Mouse (Mus musculus): ENCODE measurements around the gene AC129217.1. TPM values are rescaled to one million over a fixed set of nuclear protein-coding genes. Genes with fewer than 3 reads are reported as not detected.
"Not testable (repeated sequence)": the region's sequence is repeated elsewhere in the genome, so short reads cannot be mapped to it uniquely, and the experiment has no call there.

Gene AC129217.1
- total RNA-seq, 2 experiments from 2014 or later = 3.4 TPM; not detected in 1

GRCm38 (mm10) chr19:8815812-8816211, 13.8 kb upstream of the AC129217.1 start:
- no peak overlapping the region for H3K27ac ChIP-seq
- no peak overlapping the region for H3K4me3 ChIP-seq
- DNase-seq (ENCODE audit: low spot score in 2 of 2) = no peak
- TF ChIP-seq CTCF (conservative IDR thresholded peaks at IDR 0.05) = peak; percentile 62

DNA sequence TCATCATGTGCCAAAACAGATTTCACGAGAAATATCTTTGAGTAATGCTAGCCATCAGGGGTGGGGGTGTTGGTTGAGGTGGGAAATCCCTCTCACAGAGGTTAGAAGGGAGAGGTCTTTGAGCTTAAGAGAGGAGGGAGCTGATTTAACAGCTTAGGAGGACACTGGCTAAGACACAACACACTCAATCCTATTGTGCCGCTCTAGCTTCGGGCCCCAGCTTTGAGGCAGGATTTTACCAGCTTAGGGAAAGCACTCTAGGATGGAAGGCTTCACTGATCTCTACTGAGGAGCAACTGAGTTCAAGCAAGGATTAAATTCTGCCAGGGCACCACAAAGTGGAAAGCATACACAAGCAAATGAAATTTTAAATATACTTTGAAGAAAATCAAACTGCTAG, 12.6 kb upstream of the AC129217.1 start:
- no peak overlapping the region for H3K27ac ChIP-seq
- no peak for DNase-seq (ENCODE audit: low spot score in 2 of 2)
- H3K4me3 ChIP-seq = no peak overlapping the region
- no peak for TF ChIP-seq CTCF (conservative IDR thresholded peaks at IDR 0.05)

DNA sequence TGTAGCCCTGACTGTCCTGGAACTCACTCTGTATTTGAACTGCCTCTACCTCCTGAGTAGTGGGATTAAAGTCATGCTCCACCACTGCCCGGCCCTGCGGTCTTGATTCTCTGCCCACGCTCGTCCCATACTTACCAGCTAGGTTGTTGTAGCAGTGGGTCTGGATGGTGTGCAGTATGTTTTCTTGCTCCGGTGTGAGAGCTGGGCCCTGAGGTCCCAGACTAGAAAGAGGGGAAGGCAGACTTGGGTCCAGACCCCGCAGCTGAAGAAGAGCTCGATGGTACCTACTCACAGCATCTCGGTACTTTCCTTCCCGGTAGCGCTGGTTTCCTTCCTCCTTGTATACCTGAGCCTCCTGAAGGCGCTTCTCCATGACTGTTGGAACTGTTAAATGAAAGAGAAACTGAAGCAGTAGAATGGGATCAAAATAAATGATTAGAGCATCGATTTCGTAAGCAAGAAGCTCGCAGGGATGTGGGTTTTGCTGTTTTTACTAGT, 11.2 kb upstream of the AC129217.1 start:
- DNase-seq (ENCODE audit: low spot score in 2 of 2) = no peak
- no peak for TF ChIP-seq CTCF (conservative IDR thresholded peaks at IDR 0.05)
- H3K4me3 ChIP-seq = peak overlapping the region; percentile 93
- peak overlapping the region; percentile 99 for H3K27ac ChIP-seq

GRCm38 (mm10) chr19:8818801-8819595, 10.6 kb upstream of the AC129217.1 start, which contains the start of gene Ttc9c:
Gene Ttc9c (minus strand): TSS chr19:8819333.
- Histone ChIP-seq H3K4me3 (peak within 1 kb of the TSS; percentile 93), H3K27ac (peak within 1 kb of the TSS; percentile 99)
- no peak for TF ChIP-seq CTCF (conservative IDR thresholded peaks at IDR 0.05)
- DNase-seq (ENCODE audit: low spot score in 2 of 2) = peak; percentile 95 to 99

- no peak for TF ChIP-seq CTCF (conservative IDR thresholded peaks at IDR 0.05)
- Histone ChIP-seq H3K27ac (peak within 1 kb of the TSS; percentile 99), H3K4me3 (peak within 1 kb of the TSS; percentile 93)
- DNase-seq (ENCODE audit: low spot score in 2 of 2) = peak; percentile 97 to 99
Observed at GRCm38 (mm10) chr19:8819596-8820423, 9.8 kb upstream of the AC129217.1 start, which contains the start of gene Hnrnpul2. Gene Hnrnpul2 (plus strand): TSS chr19:8820010.

GRCm38 (mm10) chr19:8820424-8820956, 9.1 kb upstream of the AC129217.1 start:
- peak in 1 of 2 experiments; percentile 53 for DNase-seq (ENCODE audit: low spot score in 2 of 2)
- no peak for TF ChIP-seq CTCF (conservative IDR thresholded peaks at IDR 0.05)

DNA sequence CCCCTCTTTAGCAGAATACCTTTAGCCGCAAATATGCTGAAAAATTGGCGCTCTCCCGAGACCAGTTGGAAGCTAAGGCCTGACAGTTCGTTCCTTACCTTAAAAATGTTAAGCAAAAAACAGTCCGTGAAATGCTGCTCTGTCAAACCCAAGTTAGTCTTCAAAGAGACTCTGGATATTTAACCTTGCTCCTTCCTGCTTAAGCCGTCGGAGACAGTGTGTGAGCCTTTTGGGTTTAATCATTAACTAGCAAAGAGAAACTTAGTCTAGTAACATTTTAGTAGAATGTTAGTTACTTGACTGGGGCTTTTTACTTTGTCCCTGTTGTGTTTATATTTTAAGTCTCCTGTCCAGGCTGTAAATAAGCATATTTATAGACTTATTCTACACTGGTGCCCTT, 8.4 kb upstream of the AC129217.1 start:
- TF ChIP-seq CTCF (conservative IDR thresholded peaks at IDR 0.05) = no peak
- peak overlapping the region; percentile 93 for H3K4me3 ChIP-seq

More at GRCm38 (mm10) chr19:8820424-8820956, 9.1 kb upstream of the AC129217.1 start:
- H3K4me3 ChIP-seq = peak overlapping the region; percentile 93
- peak overlapping the region; percentile 99 for H3K27ac ChIP-seq

DNA sequence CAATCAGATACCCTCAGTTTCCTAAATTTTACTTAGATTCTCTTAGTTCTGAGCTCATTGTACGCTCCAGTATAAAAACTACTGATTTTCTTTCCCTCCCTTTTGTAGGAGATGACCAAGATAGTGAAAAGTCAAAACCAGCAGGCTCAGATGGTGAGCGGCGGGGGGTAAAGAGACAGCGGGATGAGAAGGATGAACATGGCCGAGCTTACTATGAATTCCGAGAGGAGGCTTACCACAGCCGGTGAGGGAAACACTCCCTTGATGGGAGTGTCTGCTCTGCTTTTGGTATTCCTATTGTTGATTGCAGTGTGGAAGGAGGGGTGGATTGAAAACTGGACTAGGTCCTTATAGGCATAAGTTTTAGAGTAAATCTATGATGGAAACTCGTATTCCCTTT, 6.9 kb upstream of the AC129217.1 start:
- DNase-seq (ENCODE audit: low spot score in 2 of 2) = no peak

More for the DNA sequence above, 8.4 kb upstream of the AC129217.1 start:
- peak overlapping the region; percentile 99 for H3K27ac ChIP-seq
- DNase-seq (ENCODE audit: low spot score in 2 of 2) = no peak

DNA sequence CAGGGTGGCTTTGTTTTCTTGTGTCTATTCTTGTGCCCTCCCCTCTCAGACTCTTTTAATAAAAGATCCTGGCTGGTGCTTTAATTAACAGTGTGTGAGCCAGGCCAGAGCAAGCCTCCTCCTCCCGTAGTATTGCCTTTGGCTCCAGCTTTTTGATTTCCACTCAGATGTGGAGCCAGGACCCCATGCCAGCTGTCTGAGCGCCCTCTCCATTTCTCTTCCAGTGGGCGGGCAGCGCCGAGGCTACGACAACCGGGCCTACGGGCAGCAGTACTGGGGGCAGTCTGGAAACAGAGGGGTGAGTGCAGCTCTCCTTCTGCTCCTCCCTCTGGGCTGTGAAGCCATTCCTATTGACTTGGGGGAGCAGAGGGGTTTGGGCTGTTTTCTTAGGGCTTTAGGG, 1.1 kb downstream of the AC129217.1 start:
- Histone ChIP-seq H3K27ac (peak overlapping the region; percentile 75), H3K4me3 (no peak overlapping the region)
- no peak for TF ChIP-seq CTCF (conservative IDR thresholded peaks at IDR 0.05)
- peak in 1 of 2 experiments; percentile 50 for DNase-seq (ENCODE audit: low spot score in 2 of 2)

More for the DNA sequence above, 6.9 kb upstream of the AC129217.1 start:
- peak overlapping the region; percentile 93 for H3K4me3 ChIP-seq
- H3K27ac ChIP-seq = no peak overlapping the region
- TF ChIP-seq CTCF (conservative IDR thresholded peaks at IDR 0.05) = no peak

DNA sequence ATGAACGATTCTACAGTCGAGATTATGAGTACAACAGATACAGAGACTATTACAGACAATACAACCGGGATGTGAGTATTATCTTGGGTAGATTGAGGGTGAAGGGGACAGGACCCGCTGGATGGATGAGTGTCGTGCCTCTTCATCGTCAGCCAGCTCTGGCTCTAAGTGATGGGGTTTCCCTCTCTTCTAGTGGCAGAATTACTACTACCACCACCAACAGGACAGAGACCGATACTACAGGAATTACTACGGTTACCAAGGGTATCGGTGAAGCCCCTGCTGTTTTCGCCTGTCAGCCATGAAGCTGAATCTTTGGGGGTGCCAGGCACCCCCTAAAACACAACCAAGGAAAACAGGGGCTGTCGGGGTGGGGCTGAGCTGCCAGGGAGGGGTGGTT, 1.7 kb downstream of the AC129217.1 start:
- no peak overlapping the region for H3K4me3 ChIP-seq
- DNase-seq (ENCODE audit: low spot score in 2 of 2) = no peak
- peak overlapping the region; percentile 75 for H3K27ac ChIP-seq
- peak; percentile 58 for TF ChIP-seq CTCF (conservative IDR thresholded peaks at IDR 0.05)

DNA sequence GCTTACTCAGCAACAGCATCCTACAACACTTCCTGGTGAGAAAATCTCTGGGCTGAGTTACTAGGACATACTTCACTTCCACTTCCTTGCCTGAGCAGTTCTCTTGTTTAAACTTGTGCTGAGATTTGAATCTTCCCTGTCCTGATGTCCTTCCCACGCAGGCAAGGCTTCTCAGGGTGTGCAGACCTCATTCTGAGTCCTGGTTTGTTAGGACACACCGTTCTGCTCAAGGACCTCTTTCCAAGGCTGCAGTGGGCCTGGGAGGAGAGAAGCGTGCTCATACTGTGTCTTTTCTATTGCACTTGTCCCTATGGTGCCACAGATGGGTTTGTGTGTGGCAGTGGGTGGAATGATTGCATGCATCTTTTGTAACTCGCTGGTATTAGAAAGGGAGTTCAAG, 3.4 kb downstream of the AC129217.1 start:
- H3K4me3 ChIP-seq = no peak overlapping the region
- no peak for DNase-seq (ENCODE audit: low spot score in 2 of 2)
- no peak for TF ChIP-seq CTCF (conservative IDR thresholded peaks at IDR 0.05)
- H3K27ac ChIP-seq = peak overlapping the region; percentile 51; the same call in 1 of the 2 replicates

DNA sequence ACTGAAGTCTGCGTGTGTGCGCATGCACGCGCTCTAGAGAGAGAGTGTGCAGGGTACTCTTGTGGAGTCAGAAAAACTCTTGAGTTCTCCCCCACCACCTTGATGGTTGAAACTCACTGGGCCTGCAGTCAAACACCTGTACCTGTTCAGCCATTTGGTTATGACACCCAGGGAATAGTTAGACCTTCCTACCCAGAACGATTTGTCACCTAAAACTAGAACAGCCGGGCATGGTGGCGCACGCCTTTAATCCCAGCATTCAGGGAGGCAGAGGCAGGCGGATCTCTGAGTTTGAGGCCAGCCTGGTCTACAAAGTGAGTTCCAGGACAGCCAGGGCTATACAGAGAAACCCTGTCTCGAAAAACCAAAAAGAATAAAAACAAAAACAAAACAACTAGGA, 6.8 kb downstream of the AC129217.1 start:
- H3K4me3 ChIP-seq; H3K27ac ChIP-seq; DNase-seq (ENCODE audit: low spot score in 2 of 2): not testable (repeated sequence)

Measured in layer of hippocampus, adult 2 months (tissue).